Mouse (Mus musculus): ENCODE data around the gene Dhrs7b. TPM values are rescaled to one million over a fixed set of nuclear protein-coding genes. Genes with fewer than 3 reads are reported as not detected.
A peak's percentile ranks its signal among the peaks of the same experiment; 100 is the strongest.
"Not testable (repeated sequence)": the region's sequence is repeated elsewhere in the genome, so short reads cannot be mapped to it uniquely, and the experiment has no call there.

The Dhrs7b gene
- total RNA-seq, 2 experiments from 2014 or later = 19.4 to 19.7 TPM

- peak in 1 of 2 experiments; percentile 10 for DNase-seq
- intact Hi-C loops (cut with DNase I) = no loop called here
These were observed 7.4 kb downstream of the Dhrs7b start for GRCm38 (mm10) chr11:60837644-60838406.

GRCm38 (mm10) chr11:60841467-60842200, 11.2 kb downstream of the Dhrs7b start:
- DNase-seq = no peak
- intact Hi-C loops (cut with DNase I) = no loop called here

- no peak for DNase-seq
- intact Hi-C loops (cut with DNase I) = no loop called here
These were observed 13.0 kb downstream of the Dhrs7b start for GRCm38 (mm10) chr11:60843412-60843811.

GRCm38 (mm10) chr11:60845415-60845814, 15.0 kb downstream of the Dhrs7b start:
- intact Hi-C loops (cut with DNase I) = no loop called here
- no peak for DNase-seq

GRCm38 (mm10) chr11:60856587-60856986, 26.2 kb downstream of the Dhrs7b start:
- intact Hi-C loops (cut with DNase I) = no loop called here
- DNase-seq = no peak

- no peak for DNase-seq
- intact Hi-C loops (cut with DNase I) = no loop called here
These were observed 31.6 kb downstream of the Dhrs7b start for GRCm38 (mm10) chr11:60861993-60862392.

- no peak for DNase-seq
- intact Hi-C loops (cut with DNase I) = no loop called here
These were observed 32.8 kb downstream of the Dhrs7b start for GRCm38 (mm10) chr11:60863196-60863595.

GRCm38 (mm10) chr11:60864166-60864565, 33.7 kb downstream of the Dhrs7b start:
- intact Hi-C loops (cut with DNase I) = no loop called here
- no peak for DNase-seq

- intact Hi-C loops (cut with DNase I) = no loop called here
- peak; percentile 42 to 52 for DNase-seq
These were observed 34.5 kb downstream of the Dhrs7b start for GRCm38 (mm10) chr11:60864916-60865315.

- intact Hi-C loops (cut with DNase I) = no loop called here
- DNase-seq = no peak
These were observed 35.6 kb downstream of the Dhrs7b start for GRCm38 (mm10) chr11:60866021-60866420.

- intact Hi-C loops (cut with DNase I) = no loop called here
- DNase-seq = no peak
These were observed 37.0 kb downstream of the Dhrs7b start for GRCm38 (mm10) chr11:60867456-60867855.

- no peak for DNase-seq
- intact Hi-C loops (cut with DNase I) = no loop called here
These were observed 37.5 kb downstream of the Dhrs7b start for GRCm38 (mm10) chr11:60867904-60868303.

GRCm38 (mm10) chr11:60869471-60869870, 39.0 kb downstream of the Dhrs7b start:
- DNase-seq; intact Hi-C loops (cut with DNase I): not testable (repeated sequence)

- DNase-seq = no peak
- intact Hi-C loops (cut with DNase I) = no loop called here
These were observed 41.0 kb downstream of the Dhrs7b start for GRCm38 (mm10) chr11:60871409-60871808.

GRCm38 (mm10) chr11:60873101-60873500, 42.7 kb downstream of the Dhrs7b start:
- no peak for DNase-seq
- intact Hi-C loops (cut with DNase I) = no loop called here

GRCm38 (mm10) chr11:60878056-60878612, 47.7 kb downstream of the Dhrs7b start:
- intact Hi-C loops (cut with DNase I) = loop anchor here (2.0 to 5.0 kb wide), 5 partner anchors 35 to 321 kb away; partner anchors contain the start of genes Dhrs7b, Llgl1, Smcr8 and Top3a
- DNase-seq = no peak

- intact Hi-C loops (cut with DNase I) = loop anchor here (2.0 to 5.0 kb wide), 5 partner anchors 34 to 321 kb away; partner anchors contain the start of genes Dhrs7b, Llgl1, Smcr8 and Top3a
- peak; percentile 90 to 92 for DNase-seq
These were observed 48.4 kb downstream of the Dhrs7b start, which contains the start of gene Tmem11 for GRCm38 (mm10) chr11:60878675-60879294. Gene Tmem11 (minus strand): TSS chr11:60879272.

- peak; percentile 45 for DNase-seq
- intact Hi-C loops (cut with DNase I) = loop anchor here (2.0 to 5.0 kb wide), 5 partner anchors 33 to 322 kb away; partner anchors contain the start of genes Dhrs7b, Llgl1, Smcr8 and Top3a
These were observed 49.0 kb downstream of the Dhrs7b start for GRCm38 (mm10) chr11:60879423-60879822.

- intact Hi-C loops (cut with DNase I) = no loop called here
- DNase-seq = no peak
These were observed 50.1 kb downstream of the Dhrs7b start for GRCm38 (mm10) chr11:60880559-60880958.

- DNase-seq = no peak
- intact Hi-C loops (cut with DNase I) = no loop called here
These were observed 52.0 kb downstream of the Dhrs7b start for GRCm38 (mm10) chr11:60882386-60882785.

GRCm38 (mm10) chr11:60886986-60887385, 56.6 kb downstream of the Dhrs7b start:
- DNase-seq; intact Hi-C loops (cut with DNase I): not testable (repeated sequence)

All from heart, postnatal 36 days (tissue).